Mouse (Mus musculus): Measurements from ENCODE around the gene Ly6g6d. TPM values are rescaled to one million over a fixed set of nuclear protein-coding genes. Genes with fewer than 3 reads are reported as not detected.
A peak's percentile ranks its signal among the peaks of the same experiment; 100 is the strongest.

Ly6g6d gene
- polyA plus RNA-seq, 1 experiment, result 1.8 TPM

DNA sequence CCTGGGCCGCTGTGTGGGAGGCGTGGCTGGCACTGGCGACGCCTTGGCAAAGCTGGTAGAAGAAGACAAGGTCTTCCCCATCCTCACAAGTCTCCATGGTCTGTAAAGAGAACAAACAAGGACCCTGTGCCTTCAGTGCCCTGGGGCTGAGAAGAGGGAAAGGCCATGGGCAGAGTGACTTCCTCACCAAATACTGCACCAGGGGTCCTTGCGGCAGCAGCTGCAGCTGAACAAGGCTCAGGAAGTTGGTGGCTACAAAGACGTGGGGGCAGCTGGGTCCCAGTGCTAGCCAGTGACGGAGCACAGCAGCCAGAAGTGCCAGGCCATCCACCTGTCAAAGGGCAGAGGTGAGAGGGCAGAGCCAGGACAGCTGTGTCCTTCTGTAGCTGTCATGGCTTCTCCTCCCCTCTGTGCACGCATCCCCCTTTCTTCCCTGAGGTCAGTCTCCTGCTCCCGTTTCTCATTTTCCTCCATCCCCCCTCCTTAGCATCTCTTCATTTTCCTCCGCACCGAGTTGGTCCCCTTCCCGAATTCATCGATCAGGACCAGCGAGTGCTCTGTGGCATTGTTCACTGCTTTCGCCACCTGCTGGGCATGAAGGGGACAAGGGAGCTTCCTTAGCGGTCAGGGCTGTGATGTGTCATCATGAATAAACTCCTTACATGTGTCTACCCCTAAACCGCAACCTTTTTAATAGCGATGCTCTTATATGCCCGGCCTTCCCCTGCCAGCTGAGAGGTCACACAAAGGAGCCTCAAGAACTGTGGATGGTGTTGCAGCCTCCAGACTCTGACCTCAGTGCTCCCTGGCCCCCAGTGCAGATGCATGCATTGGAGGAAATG is 48.0 kb downstream of the Ly6g6d start:
- no peak overlapping the region for H3K27ac ChIP-seq (ENCODE audit: insufficient read depth, low read length)
- H3K4me1 ChIP-seq (ENCODE audit: control insufficient read depth, insufficient read depth, insufficient read length), result peaks cover 25% of the 10 kb centered on the region; the same call in 1 of the 2 replicates
- 17% methylated on average over 19 of the region's 19 CpGs for WGBS
- H3K36me3 ChIP-seq (ENCODE audit: control insufficient read depth, insufficient read depth, low read length), result no peaks in the 10 kb centered on the region
- peak overlapping the region; percentile 7; the same call in 1 of the 2 replicates for H3K4me3 ChIP-seq (ENCODE audit: extremely low read depth, insufficient read depth, insufficient read length)
- no peaks in the 10 kb centered on the region for H3K27me3 ChIP-seq (ENCODE audit: control insufficient read depth, insufficient read depth, low read length)
- peak in 1 of 2 experiments; percentile 43 for DNase-seq (ENCODE audit: low read depth in 1 of 2, low spot score in 2 of 2)
- no peak for TF ChIP-seq POLR2A (IDR thresholded peaks at IDR 0.05; ENCODE audit: low read depth, low read length)
- TF ChIP-seq CTCF (IDR thresholded peaks at IDR 0.05; ENCODE audit: extremely low read depth, insufficient read depth, insufficient read length, insufficient replicate concordance), result peak; percentile 69; the same call in 1 of the 2 replicates

DNA sequence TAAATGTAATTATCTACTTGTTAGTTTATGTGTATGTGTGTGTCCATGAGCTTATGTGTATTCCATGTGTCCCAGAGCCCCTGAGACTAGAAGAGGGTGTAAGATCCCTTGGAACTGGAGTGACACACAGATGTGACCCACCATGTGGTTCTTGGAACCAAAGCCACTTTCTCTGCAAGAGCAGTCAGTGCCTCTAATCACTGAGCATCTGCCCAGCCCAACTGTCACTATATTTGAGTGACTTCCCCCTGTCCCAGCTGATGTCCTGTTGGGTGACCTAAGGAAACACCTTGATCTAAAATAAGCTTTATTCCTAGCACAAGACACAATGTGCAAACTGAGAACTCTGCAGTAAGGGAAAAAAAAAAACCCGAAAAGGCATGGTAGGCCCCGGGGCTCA is 49.5 kb downstream of the Ly6g6d start:
- no peak overlapping the region for H3K27ac ChIP-seq (ENCODE audit: insufficient read depth, low read length)
- 36% methylated on average over 2 of the region's 2 CpGs for WGBS

GRCm38 (mm10) chr17:35027277-35028068 is 50.4 kb downstream of the Ly6g6d start, which contains the start of gene Sapcd1:
Sapcd1 (minus strand) TSS chr17:35028016.
- 31% methylated on average over 13 of the region's 13 CpGs for whole genome bisulfite sequencing
- Histone ChIP-seq H3K4me1 (ENCODE audit: control insufficient read depth, insufficient read depth, insufficient read length) (peaks cover 33% of the 10 kb centered on the region), H3K4me3 (ENCODE audit: extremely low read depth, insufficient read depth, insufficient read length) (no peak within 1 kb of the TSS), H3K27ac (ENCODE audit: insufficient read depth, low read length) (peak within 1 kb of the TSS; percentile 56), H3K36me3 (ENCODE audit: control insufficient read depth, insufficient read depth, low read length) (no peaks in the 10 kb centered on the region), H3K27me3 (ENCODE audit: control insufficient read depth, insufficient read depth, low read length) (no peaks in the 10 kb centered on the region)
- DNase-seq (ENCODE audit: low read depth in 1 of 2, low spot score in 2 of 2), result no peak
- TF ChIP-seq POLR2A (IDR thresholded peaks at IDR 0.05; ENCODE audit: low read depth, low read length), result no peak
- TF ChIP-seq CTCF (IDR thresholded peaks at IDR 0.05; ENCODE audit: extremely low read depth, insufficient read depth, insufficient read length, insufficient replicate concordance), result peak; percentile 7; the same call in 1 of the 2 replicates

More for the DNA sequence above, 49.5 kb downstream of the Ly6g6d start:
- H3K27me3 ChIP-seq (ENCODE audit: control insufficient read depth, insufficient read depth, low read length), result no peaks in the 10 kb centered on the region
- no peaks in the 10 kb centered on the region for H3K36me3 ChIP-seq (ENCODE audit: control insufficient read depth, insufficient read depth, low read length)
- no peak overlapping the region for H3K4me3 ChIP-seq (ENCODE audit: extremely low read depth, insufficient read depth, insufficient read length)
- DNase-seq (ENCODE audit: low read depth in 1 of 2, low spot score in 2 of 2), result no peak
- TF ChIP-seq POLR2A (IDR thresholded peaks at IDR 0.05; ENCODE audit: low read depth, low read length) (no peak), CTCF (IDR thresholded peaks at IDR 0.05; ENCODE audit: extremely low read depth, insufficient read depth, insufficient read length, insufficient replicate concordance) (no peak)
- peaks cover 34% of the 10 kb centered on the region for H3K4me1 ChIP-seq (ENCODE audit: control insufficient read depth, insufficient read depth, insufficient read length)

GRCm38 (mm10) chr17:35026206-35026605 is 51.7 kb downstream of the Ly6g6d start:
- 88% methylated on average over 5 of the region's 5 CpGs for WGBS
- no peak overlapping the region for H3K27ac ChIP-seq (ENCODE audit: insufficient read depth, low read length)
- TF ChIP-seq POLR2A (IDR thresholded peaks at IDR 0.05; ENCODE audit: low read depth, low read length) (no peak), CTCF (IDR thresholded peaks at IDR 0.05; ENCODE audit: extremely low read depth, insufficient read depth, insufficient read length, insufficient replicate concordance) (no peak)
- peaks cover 28% of the 10 kb centered on the region for H3K4me1 ChIP-seq (ENCODE audit: control insufficient read depth, insufficient read depth, insufficient read length)
- H3K4me3 ChIP-seq (ENCODE audit: extremely low read depth, insufficient read depth, insufficient read length), result no peak overlapping the region
- H3K36me3 ChIP-seq (ENCODE audit: control insufficient read depth, insufficient read depth, low read length), result no peaks in the 10 kb centered on the region
- no peaks in the 10 kb centered on the region for H3K27me3 ChIP-seq (ENCODE audit: control insufficient read depth, insufficient read depth, low read length)
- DNase-seq (ENCODE audit: low read depth in 1 of 2, low spot score in 2 of 2), result no peak

DNA sequence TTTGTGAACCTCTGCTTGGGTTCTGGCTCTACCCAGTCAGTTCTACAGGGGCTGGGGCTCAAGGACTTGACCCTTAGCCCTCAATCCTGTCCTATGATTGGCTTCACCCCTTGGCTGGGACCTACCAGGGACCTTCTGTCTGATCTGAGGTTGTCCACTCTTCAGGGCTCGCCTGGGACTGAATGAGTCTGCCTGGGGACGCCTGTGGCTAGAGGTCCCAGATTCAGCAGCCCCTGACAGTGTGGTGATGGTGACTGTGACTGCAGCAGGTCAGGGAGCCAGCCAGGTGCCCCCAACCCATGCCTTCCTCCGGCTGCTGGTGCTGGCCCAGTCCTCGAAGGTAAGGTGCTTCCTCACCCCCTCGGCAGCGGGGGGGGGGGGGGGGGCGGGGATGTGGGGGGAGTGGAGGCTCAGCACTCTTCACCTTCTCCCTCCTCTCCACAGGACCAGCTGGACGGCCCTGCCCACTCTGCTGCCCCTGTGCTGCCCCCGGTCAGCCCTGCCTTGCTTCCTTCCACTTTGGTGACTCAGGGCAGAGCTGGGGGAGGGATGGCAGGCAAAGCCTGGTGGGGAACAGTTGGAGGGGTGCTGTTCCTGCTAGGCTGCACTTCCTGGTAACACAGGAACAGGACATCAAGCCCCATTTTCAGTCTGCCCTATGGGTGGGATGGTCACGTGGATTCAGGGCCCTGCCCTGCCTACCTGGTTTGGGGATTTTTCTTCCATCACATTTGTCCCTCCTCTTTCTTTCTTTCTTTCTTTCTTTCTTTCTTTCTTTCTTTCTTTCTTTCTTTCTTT is 53.0 kb downstream of the Ly6g6d start:
- no peak for DNase-seq (ENCODE audit: low read depth in 1 of 2, low spot score in 2 of 2)
- H3K27ac ChIP-seq (ENCODE audit: insufficient read depth, low read length), result no peak overlapping the region
- no peaks in the 10 kb centered on the region for H3K36me3 ChIP-seq (ENCODE audit: control insufficient read depth, insufficient read depth, low read length)
- no peaks in the 10 kb centered on the region for H3K27me3 ChIP-seq (ENCODE audit: control insufficient read depth, insufficient read depth, low read length)
- WGBS, result 37% methylated on average over 10 of the region's 10 CpGs
- H3K4me1 ChIP-seq (ENCODE audit: control insufficient read depth, insufficient read depth, insufficient read length), result peaks cover 26% of the 10 kb centered on the region
- no peak overlapping the region for H3K4me3 ChIP-seq (ENCODE audit: extremely low read depth, insufficient read depth, insufficient read length)
- TF ChIP-seq POLR2A (IDR thresholded peaks at IDR 0.05; ENCODE audit: low read depth, low read length) (no peak), CTCF (IDR thresholded peaks at IDR 0.05; ENCODE audit: extremely low read depth, insufficient read depth, insufficient read length, insufficient replicate concordance) (no peak)

- no peak for DNase-seq (ENCODE audit: low read depth in 1 of 2, low spot score in 2 of 2)
- TF ChIP-seq POLR2A (IDR thresholded peaks at IDR 0.05; ENCODE audit: low read depth, low read length), result no peak
- no peak for TF ChIP-seq CTCF (IDR thresholded peaks at IDR 0.05; ENCODE audit: extremely low read depth, insufficient read depth, insufficient read length, insufficient replicate concordance)
- no peak overlapping the region for H3K27ac ChIP-seq (ENCODE audit: insufficient read depth, low read length)
- H3K36me3 ChIP-seq (ENCODE audit: control insufficient read depth, insufficient read depth, low read length), result no peaks in the 10 kb centered on the region
- H3K4me1 ChIP-seq (ENCODE audit: control insufficient read depth, insufficient read depth, insufficient read length), result peaks cover 21% of the 10 kb centered on the region
- no peaks in the 10 kb centered on the region for H3K27me3 ChIP-seq (ENCODE audit: control insufficient read depth, insufficient read depth, low read length)
- 64% methylated on average over 13 of the region's 13 CpGs for WGBS
- no peak overlapping the region for H3K4me3 ChIP-seq (ENCODE audit: extremely low read depth, insufficient read depth, insufficient read length)
Measured at GRCm38 (mm10) chr17:35024261-35024660, 53.6 kb downstream of the Ly6g6d start.

Measured in spleen, adult 2 months (tissue).